Mouse (Mus musculus) cerebellum, postnatal 10 days (tissue): Measurements from ENCODE around the gene Slfn9.

ENCODE experiments used
- DNase-seq, 2 experiments: peaks; one replicate each; pipeline ENCODE4 v3.0.0; 2021; ENCODE audit warnings: mixed read lengths in 2 of 2

Gene Slfn9

DNA sequence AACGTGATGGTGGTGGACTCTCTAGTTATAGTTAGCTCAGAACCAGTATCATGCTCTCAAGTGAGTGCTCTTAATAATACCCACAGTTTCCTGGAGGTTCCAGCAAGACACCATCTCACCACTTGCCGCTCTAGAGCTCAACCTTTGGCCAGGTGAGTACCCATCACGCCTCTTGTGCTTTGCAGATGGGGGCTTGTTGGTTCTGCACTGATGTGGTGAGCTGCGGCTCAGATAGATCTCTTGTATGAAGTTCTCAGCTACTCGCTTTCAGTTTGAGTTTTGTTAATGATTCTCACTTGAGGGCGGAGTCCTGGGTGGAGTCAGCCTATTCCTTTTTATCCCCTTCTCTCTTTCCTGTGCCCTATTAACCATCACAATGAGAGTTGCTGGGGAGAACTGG lies 37.0 kb downstream of the Slfn9 start:
- DNase-seq, result no peak

DNA sequence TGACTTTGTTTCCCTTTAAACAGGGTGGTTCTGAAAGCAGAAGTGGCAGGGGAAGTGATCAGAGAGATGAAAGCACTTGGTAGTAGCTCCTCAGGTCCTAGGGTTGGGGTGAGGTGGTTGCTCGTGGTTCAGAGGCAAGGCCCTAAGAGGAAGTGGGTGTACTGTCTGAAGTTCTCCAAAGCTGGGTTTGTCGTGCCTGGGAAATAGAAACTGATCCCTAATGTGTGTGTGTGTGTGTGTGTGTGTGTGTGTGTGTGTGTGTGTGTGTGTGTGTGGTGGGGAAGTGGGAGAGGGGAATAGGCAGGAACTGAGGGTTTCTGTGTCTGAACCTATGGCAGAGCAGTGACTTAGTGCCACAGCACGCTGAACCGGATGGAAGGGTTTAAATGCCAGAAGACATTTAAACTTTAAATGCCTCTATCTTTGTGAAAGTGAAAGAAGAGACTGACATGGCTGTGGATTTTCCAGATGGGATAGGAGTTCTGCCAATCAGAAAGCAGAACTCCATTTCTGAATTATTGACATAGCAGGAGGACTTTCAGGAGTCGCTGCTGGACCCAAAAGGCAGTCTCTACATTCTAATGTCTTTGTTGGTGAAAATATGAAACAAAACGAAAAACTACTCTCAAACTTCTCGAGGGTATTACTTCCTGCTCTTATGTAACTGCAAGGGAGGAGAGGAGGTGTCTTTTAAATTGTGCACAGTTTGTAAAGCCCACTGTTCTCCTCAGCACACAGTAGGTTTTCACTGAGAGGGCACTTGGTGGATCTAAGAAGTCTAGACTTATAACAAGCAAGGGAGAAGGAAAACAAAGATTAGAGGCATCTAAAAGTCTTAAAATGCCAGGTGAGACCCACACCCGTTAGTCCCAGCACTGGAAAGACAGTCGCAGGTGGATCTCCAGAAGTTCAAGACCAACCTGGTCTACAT lies 38.8 kb downstream of the Slfn9 start:
- DNase-seq, result no peak

DNA sequence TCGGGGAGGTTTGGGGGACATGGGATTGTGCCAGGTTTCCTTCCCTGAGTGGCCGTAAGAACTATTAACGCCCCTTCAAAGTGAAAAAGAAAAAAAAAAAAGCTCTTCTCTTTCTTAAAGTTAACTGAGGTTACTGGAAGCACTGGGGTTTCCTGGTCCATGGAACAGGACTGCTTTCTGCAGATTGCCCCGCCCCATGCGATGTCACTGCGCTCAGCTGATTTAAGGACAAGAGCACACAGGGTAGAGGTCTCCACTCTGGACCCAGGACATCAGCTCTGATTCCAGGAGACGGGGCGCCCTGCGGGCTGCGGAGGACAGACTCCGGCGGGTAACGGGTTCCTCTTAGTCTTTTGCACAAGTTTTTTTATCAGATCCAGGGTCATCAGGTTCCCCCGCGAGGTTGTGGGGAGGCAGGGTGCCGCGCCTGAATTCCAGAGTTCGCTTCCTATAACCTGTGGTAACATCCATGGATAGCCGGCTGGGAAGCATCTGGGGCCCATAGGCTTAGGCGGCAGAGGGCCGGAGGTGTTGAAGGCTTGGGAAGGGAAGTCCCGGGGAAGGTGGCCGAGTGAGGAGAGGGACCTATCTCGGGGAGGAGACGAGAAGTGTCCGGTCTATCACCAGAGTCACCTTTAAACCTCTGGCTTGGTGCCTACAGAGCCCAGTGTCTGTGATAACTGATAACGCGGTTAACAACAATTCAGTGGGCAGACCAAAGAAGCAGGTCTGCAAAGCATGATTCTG lies 39.6 kb downstream of the Slfn9 start:
- DNase-seq, result peak in 1 of 2 experiments; percentile 8

DNA sequence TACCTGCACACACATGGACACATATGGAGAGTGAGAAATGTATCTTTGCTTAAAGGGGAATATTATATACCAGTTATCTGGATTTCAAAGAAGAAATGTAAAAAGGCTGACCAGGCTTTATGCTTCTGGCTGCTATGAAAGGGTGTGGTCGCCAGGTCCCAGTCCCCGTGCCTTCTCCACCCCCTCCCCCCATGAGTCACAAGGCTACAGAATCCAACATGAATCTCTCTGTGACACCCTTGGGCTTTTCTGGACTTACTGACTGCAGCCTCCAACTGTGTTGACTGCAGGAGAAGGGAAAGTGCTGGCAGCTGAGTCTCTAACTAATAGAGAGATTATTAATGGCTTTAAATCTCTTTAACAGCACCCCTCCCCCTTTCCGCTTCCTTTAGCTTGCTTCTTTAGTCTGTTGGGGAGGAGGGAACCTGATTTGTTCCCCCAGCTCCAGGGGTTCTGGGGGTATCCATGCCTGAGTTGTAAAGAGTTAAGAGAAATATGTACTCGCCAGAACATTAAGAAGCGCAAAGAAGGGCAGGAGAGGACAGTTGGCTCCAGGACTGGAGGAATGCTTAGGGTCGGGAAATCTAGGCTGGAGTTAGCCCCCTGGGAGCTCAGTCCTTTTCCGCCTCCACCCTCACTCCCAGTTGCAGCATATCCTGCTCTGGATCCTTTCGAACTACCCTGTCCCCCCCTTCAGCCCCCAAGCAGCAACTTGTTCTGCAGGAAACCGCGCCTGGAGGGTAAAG lies 40.7 kb downstream of the Slfn9 start, which contains the start of gene Slfn5:
Gene Slfn5 (plus strand): TSS at position 614 of the 746 bp plus-strand sequence.
- DNase-seq, result no peak

DNA sequence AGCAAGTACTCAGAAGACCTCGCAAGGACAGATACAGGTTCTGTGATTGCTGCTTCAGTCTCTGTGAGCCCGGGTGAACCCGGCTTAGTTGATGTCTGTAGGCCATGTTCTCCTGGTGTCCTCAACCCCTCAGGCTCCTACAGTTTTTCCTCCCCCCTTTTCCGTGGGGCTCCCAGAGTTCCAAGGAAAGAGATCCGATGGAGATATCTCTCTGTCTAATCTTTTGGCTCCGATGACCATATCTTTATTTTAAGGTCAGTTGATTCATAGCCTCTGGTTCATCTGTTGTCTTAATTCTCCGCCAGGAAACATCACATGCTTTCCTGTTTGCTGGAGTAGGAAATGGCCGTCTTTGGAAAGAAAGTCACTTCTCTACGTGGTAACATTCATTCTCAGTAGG lies 42.6 kb downstream of the Slfn9 start:
- DNase-seq, result no peak

DNA sequence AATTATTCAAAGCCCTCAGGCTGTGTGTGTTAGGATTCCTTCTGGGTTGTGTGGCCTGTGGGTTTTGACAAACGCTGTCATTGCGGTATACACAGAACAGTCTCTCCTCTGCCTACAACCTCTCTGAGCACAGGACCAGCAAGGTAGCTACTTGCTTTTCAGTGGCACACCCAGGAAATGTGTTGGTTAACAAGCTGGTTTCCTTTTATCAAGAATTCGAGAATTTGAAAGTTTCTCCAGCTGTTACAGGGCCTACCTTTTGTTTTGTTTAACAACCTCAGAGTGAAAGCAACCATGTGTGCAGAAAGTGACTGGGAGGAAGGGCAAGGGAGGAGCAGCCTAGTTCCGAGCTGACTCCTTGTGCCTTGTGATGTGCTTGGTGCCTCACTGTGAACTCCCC lies 44.2 kb downstream of the Slfn9 start:
- DNase-seq, result no peak

DNA sequence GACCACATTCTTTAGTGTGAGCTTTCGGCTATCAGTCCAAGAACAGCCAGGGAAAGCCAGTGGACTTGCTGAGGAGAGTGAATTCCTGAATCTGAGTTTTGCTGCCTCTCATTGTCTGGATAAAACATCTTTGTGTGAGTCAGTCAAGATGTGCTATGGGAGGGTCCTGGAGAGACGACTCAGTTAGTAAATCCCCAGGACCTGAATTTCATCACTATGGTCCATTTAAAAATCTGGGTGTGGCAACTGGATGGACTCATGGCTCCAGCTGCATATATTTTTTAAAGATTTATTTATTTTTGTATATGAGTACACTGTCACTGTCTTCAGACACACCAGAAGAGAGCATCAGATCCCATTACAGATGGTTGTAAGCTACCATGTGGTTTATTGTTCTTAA lies 46.0 kb downstream of the Slfn9 start:
- DNase-seq, result no peak

DNA sequence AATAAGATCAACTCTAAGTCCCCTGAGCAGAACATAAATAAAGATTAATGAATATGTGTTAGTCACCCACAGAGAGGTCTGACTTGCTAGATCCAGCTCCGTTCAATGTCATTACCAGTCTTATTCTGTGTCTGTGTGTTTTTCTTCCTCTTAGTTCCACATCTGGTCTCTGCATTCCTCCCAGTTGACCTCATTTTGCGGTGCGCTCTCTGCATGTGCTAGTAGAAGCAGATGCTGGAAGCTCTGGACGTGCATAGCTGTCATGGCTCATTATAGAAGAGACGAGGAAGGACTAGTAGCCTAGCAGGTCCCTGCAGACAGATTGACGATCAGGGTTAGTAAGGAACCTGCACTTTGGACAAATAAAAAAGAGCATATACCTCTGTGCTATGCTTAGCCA lies 48.3 kb downstream of the Slfn9 start:
- DNase-seq, result no peak

DNA sequence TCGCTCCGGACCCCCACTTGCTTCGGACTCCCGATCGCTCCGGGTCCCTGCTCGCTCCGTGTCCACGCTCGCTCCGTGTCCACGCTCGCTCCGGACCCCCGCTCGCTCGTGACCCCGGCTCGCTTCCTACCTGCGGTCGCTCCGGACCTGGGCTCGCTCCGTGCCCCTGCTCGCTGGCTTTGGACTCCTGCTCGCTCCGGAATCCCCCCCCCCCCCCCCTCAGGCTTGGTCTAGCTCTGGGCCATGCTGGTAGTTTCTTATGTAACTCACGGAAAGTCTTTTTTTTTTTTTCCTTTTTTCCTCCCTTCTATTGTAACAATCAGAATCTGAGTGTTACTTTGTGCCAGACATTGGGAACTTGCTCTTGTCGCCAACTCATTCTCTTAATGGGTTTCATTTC lies 58.4 kb downstream of the Slfn9 start:
- DNase-seq, result no peak

DNA sequence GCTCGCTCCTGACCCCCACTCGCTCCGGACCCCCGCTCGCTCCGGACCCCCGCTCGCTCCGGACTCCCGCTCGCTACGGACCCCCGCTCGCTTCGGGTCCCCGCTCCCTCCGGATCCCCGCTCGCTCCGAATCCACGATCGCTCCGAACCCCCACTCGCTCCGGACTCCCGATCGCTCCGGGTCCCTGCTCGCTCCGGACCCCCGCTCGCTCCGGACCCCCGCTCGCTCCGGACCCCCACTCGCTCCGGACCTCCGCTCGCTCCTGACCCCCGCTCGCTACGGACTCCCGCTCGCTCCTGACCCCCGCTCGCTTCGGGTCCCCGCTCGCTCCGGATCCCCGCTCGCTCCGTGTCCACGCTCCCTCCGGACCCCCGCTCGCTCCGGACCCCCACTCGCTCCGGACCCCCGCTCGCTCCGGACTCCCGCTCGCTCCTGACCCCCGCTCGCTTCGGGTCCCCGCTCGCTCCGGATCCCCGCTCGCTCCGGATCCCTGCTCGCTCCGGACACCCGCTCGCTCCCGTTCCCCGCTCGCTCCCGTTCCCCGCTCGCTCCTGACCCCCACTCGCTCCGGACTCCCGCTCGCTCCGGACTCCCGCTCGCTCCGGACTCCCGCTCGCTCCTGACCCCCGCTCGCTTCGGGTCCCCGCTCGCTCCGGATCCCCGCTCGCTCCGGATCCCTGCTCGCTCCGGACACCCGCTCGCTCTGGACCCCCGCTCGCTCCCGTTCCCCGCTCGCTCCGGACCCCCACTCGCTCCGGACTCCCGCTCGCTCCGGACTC lies 59.8 kb downstream of the Slfn9 start:
- DNase-seq, result peak in 1 of 2 experiments; percentile 30

DNA sequence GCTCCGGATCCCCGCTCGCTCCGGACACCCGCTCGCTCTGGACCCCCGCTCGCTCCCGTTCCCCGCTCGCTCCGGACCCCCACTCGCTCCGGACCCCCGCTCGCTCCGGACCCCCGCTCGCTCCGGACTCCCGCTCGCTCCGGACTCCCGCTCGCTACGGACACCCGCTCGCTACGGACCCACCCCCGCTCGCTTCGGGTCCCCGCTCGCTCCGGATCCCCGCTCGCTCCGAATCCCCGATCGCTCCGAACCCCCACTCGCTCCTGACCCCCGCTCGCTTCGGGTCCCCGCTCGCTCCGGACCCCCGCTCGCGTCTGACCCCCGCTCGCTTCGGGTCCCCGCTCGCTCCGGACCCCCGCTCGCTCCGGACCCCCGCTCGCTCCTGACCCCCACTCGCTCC lies 60.5 kb downstream of the Slfn9 start:
- DNase-seq, result peak in 1 of 2 experiments; percentile 49

DNA sequence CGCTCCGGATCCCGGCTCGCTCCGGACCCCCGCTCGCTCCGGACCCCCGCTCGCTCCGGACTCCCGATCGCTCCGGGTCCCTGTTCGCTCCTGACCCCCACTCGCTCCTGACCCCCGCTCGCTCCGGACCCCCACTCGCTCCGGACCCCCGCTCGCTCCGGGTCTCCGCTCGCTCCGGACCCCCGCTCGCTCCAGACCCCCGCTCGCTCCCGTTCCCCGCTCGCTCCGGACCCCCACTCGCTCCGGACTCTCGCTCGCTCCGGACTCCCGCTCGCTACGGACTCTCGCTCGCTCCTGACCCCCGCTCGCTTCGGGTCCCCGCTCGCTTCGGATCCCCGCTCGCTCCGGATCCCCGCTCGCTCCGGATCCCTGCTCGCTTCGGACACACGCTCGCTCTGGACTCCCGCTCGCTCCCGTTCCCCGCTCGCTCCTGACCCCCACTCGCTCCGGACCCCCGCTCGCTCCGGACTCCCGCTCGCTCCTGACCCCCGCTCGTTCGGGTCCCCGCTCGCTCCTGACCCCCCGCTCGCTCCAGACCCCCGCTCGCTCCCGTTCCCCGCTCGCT lies 61.2 kb downstream of the Slfn9 start:
- DNase-seq, result peak; percentile 34 to 54

DNA sequence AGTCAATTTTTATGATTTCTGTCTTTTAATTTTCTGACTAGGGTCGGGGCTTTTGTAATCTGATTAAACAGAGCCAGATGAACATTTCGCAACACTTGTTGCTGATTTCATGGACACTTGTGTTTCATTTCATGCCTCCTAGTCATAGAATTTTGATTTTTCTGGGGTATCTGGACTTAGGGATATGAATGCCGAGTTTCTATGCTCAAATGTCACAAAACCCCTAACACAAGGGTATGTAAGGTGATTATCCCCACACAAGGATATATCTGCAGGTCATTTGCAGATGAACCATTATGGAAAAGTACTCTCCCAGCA lies 62.0 kb downstream of the Slfn9 start:
- DNase-seq, result no peak

DNA sequence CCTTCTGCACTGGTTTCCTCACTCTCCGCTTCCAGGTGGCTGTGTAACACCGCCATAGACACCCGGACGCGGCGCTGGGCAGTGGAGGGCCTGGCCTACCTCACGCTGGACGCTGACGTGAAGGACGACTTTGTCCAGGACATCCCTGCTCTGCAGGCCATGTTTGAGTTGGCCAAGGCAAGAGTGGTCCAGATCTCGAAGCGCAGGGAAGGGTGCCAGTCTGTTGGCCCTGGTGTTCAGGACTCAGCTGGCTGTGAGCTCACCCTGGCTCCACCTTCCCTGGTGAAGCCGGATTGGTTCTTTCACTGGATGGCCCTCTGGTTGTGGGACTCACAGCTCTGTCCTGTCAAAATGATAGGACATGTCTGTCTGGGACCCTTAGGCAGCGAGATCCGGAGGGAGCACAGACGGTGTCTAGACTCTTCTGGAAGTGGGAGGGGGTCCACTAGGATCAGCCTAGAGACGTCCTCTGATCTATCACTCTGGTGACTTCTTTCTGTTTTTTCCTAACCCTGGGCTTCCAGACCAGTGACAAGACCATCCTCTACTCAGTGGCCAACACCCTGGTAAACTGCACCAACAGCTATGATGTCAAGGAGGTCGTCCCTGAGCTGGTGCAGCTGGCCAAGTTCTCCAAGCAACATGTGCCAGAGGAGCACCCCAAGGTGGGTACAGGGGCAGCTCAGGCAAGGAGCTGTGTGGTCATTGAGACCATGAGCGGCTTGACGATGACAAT lies 62.6 kb downstream of the Slfn9 start:
- DNase-seq, result peak; percentile 49 to 67
